In the genomic region with DNA sequence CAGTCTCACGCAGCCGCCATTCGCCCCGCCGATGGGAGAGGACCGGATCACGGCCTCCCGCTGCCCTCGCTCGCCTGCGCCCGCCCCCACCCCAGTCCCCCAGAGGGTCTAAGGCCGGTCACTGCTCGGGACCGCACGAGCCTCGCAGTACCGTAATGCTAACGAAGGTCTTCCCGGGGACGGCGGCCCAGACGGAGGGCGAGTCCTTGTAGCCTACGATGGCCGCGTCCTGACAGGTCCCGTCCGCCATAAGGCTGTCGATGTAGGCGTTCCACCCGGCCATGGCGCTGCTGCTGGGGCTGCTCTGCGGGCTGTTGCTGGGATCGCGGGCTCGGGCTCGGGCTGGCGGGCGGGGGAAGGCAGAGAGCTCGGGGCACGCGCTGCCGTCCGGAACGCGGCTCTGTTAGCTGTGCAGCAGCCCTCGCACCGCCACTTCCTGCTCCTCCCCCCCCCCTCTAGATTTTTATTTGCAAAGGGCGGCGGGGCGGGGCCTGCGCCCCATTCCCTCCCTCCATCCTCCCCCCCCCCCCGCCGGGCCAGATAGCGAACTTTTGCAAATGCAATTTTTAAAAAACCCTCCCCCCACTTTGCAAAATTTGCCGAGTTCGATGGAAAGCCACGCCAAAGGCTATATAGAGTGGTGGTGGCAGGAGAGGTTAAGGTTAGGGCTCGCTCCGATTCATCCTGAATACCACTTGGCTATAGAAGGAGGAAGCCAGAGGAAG, we compare ENCODE assay signal across 8 mouse cellular contexts. TPM values are rescaled to one million over a fixed set of nuclear protein-coding genes. Genes with fewer than 3 reads are reported as not detected.
DNase-seq lines count a peak whose midpoint lies in the region; ATAC-seq and TF ChIP-seq lines count a peak whose summit lies in the region.

A gene (minus strand): TSS at position 447 of the 725 bp plus-strand sequence.

- H3K4me3 ChIP-seq in ES-E14 (ENCODE audit: insufficient read depth in 1 of 2, low read depth in 1 of 2, low read length in 2 of 2, poor library complexity in 1 of 2, severe bottlenecking in 1 of 2), result peak within 1 kb of the TSS; percentile 89 to 98
- peak within 1 kb of the TSS; percentile 100 for H3K4me3 ChIP-seq in forebrain, embryonic 14.5 days (ENCODE audit: low read depth, low read length)
- peak within 1 kb of the TSS; percentile 99 for H3K4me3 ChIP-seq in lung, postnatal 0 days (ENCODE audit: low read depth, low read length)

- H3K4me1 ChIP-seq in ES-E14 (ENCODE audit: control insufficient read depth in 2 of 2, insufficient read depth in 2 of 2, low read length in 2 of 2, poor library complexity in 1 of 2), result peaks cover 8 to 23% of the 10 kb centered on the region in 2 experiments; a peak in 3 of 4 replicates
- H3K4me1 ChIP-seq in forebrain, embryonic 14.5 days (ENCODE audit: control insufficient read depth, insufficient read depth, low read length), result peaks cover 21% of the 10 kb centered on the region
- peaks cover 22% of the 10 kb centered on the region for H3K4me1 ChIP-seq in lung, postnatal 0 days (ENCODE audit: insufficient read depth, low read depth, low read length)

- no peaks in the 10 kb centered on the region for H3K9me3 ChIP-seq in ES-E14 (ENCODE audit: control insufficient read depth, insufficient read depth, low read depth, low read length)
- H3K9me3 ChIP-seq in forebrain, embryonic 14.5 days (replicated peaks; ENCODE audit: control insufficient read depth, low read length), result no peaks in the 10 kb centered on the region
- no peaks in the 10 kb centered on the region for H3K9me3 ChIP-seq in lung, postnatal 0 days (ENCODE audit: low read length)

- in situ Hi-C loops in ES-E14 (cut with MboI; ENCODE audit: low sequenced_read_pairs in 2 of 2, unreplicated experiment in 2 of 2), result no loop called here

- peak; percentile 48; the same call in 1 of the 2 replicates for TF ChIP-seq EP300 in lung, postnatal 0 days (IDR thresholded peaks at IDR 0.05)

- H3K4me2 ChIP-seq in forebrain, embryonic 14.5 days (ENCODE audit: low read length), result peak within 1 kb of the TSS; percentile 91
- H3K4me2 ChIP-seq in lung, postnatal 0 days (replicated peaks; ENCODE audit: low read depth, low read length), result peak within 1 kb of the TSS; percentile 74

- no peaks in the 10 kb centered on the region for H3K27me3 ChIP-seq in forebrain, embryonic 14.5 days (replicated peaks; ENCODE audit: control insufficient read depth, insufficient read depth, low read length)
- H3K27me3 ChIP-seq in lung, postnatal 0 days (replicated peaks; ENCODE audit: insufficient read depth, low read length), result no peaks in the 10 kb centered on the region

- peaks cover 40% of the 10 kb centered on the region for H3K36me3 ChIP-seq in ES-E14 (ENCODE audit: control insufficient read depth, insufficient read depth, low read length, poor library complexity, severe bottlenecking)
- peaks cover 35% of the 10 kb centered on the region for H3K36me3 ChIP-seq in forebrain, embryonic 14.5 days (ENCODE audit: control insufficient read depth, insufficient read depth, low read length)
- peaks cover 25% of the 10 kb centered on the region for H3K36me3 ChIP-seq in lung, postnatal 0 days (ENCODE audit: insufficient read depth, low read length)

- peak within 1 kb of the TSS; percentile 98 for H3K27ac ChIP-seq in ES-E14 (ENCODE audit: insufficient read depth, low read depth, low read length, poor library complexity, severe bottlenecking)
- H3K27ac ChIP-seq in forebrain, embryonic 14.5 days (ENCODE audit: low read depth, low read length), result peak within 1 kb of the TSS; percentile 95
- peak within 1 kb of the TSS; percentile 99 for H3K27ac ChIP-seq in lung, postnatal 0 days (ENCODE audit: low read length)

- WGBS in forebrain, embryonic 14.5 days, result under 1% methylated on average over 43 of the region's 61 CpGs
- under 1% methylated on average over 34 of the region's 61 CpGs for WGBS in lung, postnatal 0 days

- TF ChIP-seq CTCF in lung, postnatal 0 days (IDR thresholded peaks at IDR 0.05), result no peak

- peak; percentile 69 for ATAC-seq in forebrain, embryonic 14.5 days
- ATAC-seq in lung, postnatal 0 days, result peak; percentile 73

- DNase-seq in ES-E14 (ENCODE audit: low read depth, low spot score), result peak; percentile 47
- DNase-seq in c-Kit-positive CD71-positive TER-119-positive erythroid progenitor cells, embryonic 14.5 days (ENCODE audit: low spot score), result peak; percentile 82
- peak; percentile 89 for DNase-seq in forebrain, embryonic 14.5 days (ENCODE audit: low spot score)
- peak; percentile 80 for DNase-seq in heart, postnatal 4 days
- DNase-seq in layer of hippocampus, adult 9-11 months, result peak; percentile 77
- DNase-seq in lung, postnatal 0 days (ENCODE audit: low spot score), result peak; percentile 94
- DNase-seq in ovary, postnatal 14 days (ENCODE audit: low spot score), result peak; percentile 66
- DNase-seq in thymus, postnatal 10 days (ENCODE audit: low spot score in 2 of 2), result peak; percentile 81 to 85

- H3K9ac ChIP-seq in ES-E14 (ENCODE audit: insufficient read depth, low read depth, low read length, poor library complexity, severe bottlenecking), result peak within 1 kb of the TSS; percentile 99
- peak within 1 kb of the TSS; percentile 97 for H3K9ac ChIP-seq in forebrain, embryonic 14.5 days (ENCODE audit: low read length)
- peak within 1 kb of the TSS; percentile 98 for H3K9ac ChIP-seq in lung, postnatal 0 days (replicated peaks; ENCODE audit: low read depth)

TF ChIP-seq in ES-E14, 5 proteins besides CTCF, POLR2A, EP300 and RAD21:
- TF ChIP-seq ZNF384 (IDR thresholded peaks at IDR 0.05; ENCODE audit: low read depth, low read length), result no peak
TF ChIP-seq in ES-E14: peak in this region for 0.

RNA-seq across cellular contexts. Expression of the gene that starts here (rescaled TPM):
- 474 and 732 TPM in 2 replicates for total RNA-seq in ES-E14 (2012; rRNA removed)
- polyA plus RNA-seq in forebrain, embryonic 14.5 days (2014; fragmentation: Nextera tagmentation; extraction: Ambion mirVana), result 793 and 798 TPM in 2 replicates
- total RNA-seq in heart, postnatal 4 days (2021), result 100 to 1,000 TPM; 572 to 580 TPM
- 1,176 and 1,206 TPM in 2 replicates for polyA plus RNA-seq in lung, postnatal 0 days (2015; fragmentation: Nextera tagmentation; extraction: Ambion mirVana)

Comparison
In these comparisons a context has a peak if more than half of its experiments do, and no peak if none do; other contexts are left out.
1. Peak in every context shown above with its lines: DNase-seq, ATAC-seq, H3K4me3 ChIP-seq and H3K27ac ChIP-seq.